Mouse (Mus musculus) megakaryocyte, embryonic 14.5 days (primary cell): ENCODE results near the gene Pold1.

ENCODE experiments used
- FLI1 ChIP-seq: IDR thresholded peaks from 2 replicates; pipeline ENCODE4 v1.6.1; 2012; ENCODE audit warnings: low read length, inconsistent platforms, mixed read lengths
- GATA1 ChIP-seq: IDR thresholded peaks from 3 replicates; pipeline ENCODE4 v1.6.1; 2012; ENCODE audit warnings: mixed read lengths, low read length, inconsistent platforms, borderline replicate concordance

- TF ChIP-seq GATA1 (no peak), FLI1 (no peak)
These were observed 11.6 kb downstream of the Pold1 start for GRCm38 (mm10) chr7:44537009-44537408.
